In the genomic region with DNA sequence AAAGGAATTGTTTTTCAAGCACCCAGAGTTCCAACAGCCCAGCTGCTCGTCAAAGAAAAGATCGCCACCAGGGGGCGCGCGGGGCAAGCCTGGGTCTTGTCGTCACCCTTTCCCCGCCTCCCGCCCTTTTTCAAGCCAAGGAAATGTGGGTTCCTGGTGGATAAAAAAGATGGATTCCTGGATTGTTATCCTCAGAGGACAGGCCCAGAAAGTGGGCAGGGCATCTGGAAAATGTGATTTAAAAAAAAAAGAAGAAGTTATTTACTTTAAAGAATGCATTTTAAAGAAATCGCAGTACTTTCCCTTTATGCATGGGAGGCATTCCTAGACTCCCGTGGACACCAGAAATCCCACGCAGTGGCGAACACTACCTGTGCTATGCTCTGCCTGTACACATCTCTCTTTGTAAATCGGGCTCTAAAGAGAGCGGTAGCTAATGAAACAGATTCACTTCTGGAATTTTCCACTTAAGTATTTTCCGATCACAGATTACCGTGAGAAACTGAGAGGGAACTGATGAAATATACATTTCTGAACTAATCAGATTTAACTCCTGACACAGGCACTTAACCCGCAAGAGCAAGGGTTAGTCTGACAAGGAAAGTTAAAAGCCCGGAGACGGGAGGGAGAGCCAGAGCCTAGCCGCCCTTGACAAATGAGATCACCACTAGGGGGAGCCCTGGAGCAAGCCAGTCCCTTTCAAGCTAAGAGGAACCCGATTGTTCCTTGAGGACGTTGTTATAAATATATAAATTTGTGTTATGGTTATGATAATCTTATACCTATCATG, we compare ENCODE assay signal across 8 mouse cellular contexts. TPM values are rescaled to one million over a fixed set of nuclear protein-coding genes. Genes with fewer than 3 reads are reported as not detected.
A peak's percentile ranks its signal among the peaks of the same experiment; 100 is the strongest.
DNase-seq lines count a peak whose midpoint lies in the region; ATAC-seq lines count a peak whose summit lies in the region.

No protein-coding gene starts in this region.

- H3K4me3 ChIP-seq in intestine, embryonic 16.5 days (ENCODE audit: low read length): peak overlapping the region; percentile 43
- peak overlapping the region; percentile 47 for H3K4me3 ChIP-seq in midbrain, embryonic 10.5 days

- no peaks in the 10 kb centered on the region for H3K27me3 ChIP-seq in intestine, embryonic 16.5 days (replicated peaks; ENCODE audit: control insufficient read depth, insufficient read depth, low read length)
- H3K27me3 ChIP-seq in midbrain, embryonic 10.5 days (ENCODE audit: low read depth, poor library complexity, severe bottlenecking): no peaks in the 10 kb centered on the region

- intact Hi-C loops in left cerebral cortex, postnatal 36 days (cut with DNase I): loop anchor here (1.0 to 10.0 kb wide), 4 partner anchors 64 to 297 kb away; no protein-coding TSS in a partner anchor

- peak; percentile 99 for DNase-seq in adrenal gland, postnatal 10 days
- DNase-seq in embryo, embryonic 9.5 days (ENCODE audit: extremely low spot score): peak; percentile 92
- DNase-seq in gonadal fat pad, adult 2 months (ENCODE audit: low read depth): peak; percentile 38
- peak; percentile 87 to 89 for DNase-seq in left cerebral cortex, postnatal 36 days (ENCODE audit: low spot score in 2 of 2)
- DNase-seq in midbrain, embryonic 10.5 days (ENCODE audit: low spot score): peak; percentile 94
- peak; percentile 88 to 89 for DNase-seq in right cerebral cortex, postnatal 36 days (ENCODE audit: low spot score in 2 of 2)
- DNase-seq in urinary bladder, postnatal 4 days (ENCODE audit: low spot score in 2 of 2): peak; percentile 90 to 99

- H3K36me3 ChIP-seq in intestine, embryonic 16.5 days (ENCODE audit: control insufficient read depth, insufficient read depth, low read length): no peaks in the 10 kb centered on the region
- no peaks in the 10 kb centered on the region for H3K36me3 ChIP-seq in midbrain, embryonic 10.5 days

- WGBS in intestine, embryonic 16.5 days: under 1% methylated on average over 22 of the region's 22 CpGs
- WGBS in midbrain, embryonic 10.5 days: 2% methylated on average over 22 of the region's 22 CpGs

- no peaks in the 10 kb centered on the region for H3K9me3 ChIP-seq in intestine, embryonic 16.5 days (ENCODE audit: control insufficient read depth, low read length)
- no peaks in the 10 kb centered on the region for H3K9me3 ChIP-seq in midbrain, embryonic 10.5 days (replicated peaks)

- H3K27ac ChIP-seq in intestine, embryonic 16.5 days (ENCODE audit: low read length): peak overlapping the region; percentile 77
- peak overlapping the region; percentile 84 for H3K27ac ChIP-seq in midbrain, embryonic 10.5 days (replicated peaks)

- peak overlapping the region; percentile 76 for H3K4me2 ChIP-seq in intestine, embryonic 16.5 days (ENCODE audit: low read depth, low read length)

- peak; percentile 74 for ATAC-seq in intestine, embryonic 16.5 days

- no peaks in the 10 kb centered on the region for H3K4me1 ChIP-seq in intestine, embryonic 16.5 days (ENCODE audit: control insufficient read depth, insufficient read depth, low read length)
- peaks cover 49% of the 10 kb centered on the region for H3K4me1 ChIP-seq in midbrain, embryonic 10.5 days

- peak overlapping the region; percentile 67 for H3K9ac ChIP-seq in intestine, embryonic 16.5 days (ENCODE audit: low read depth, low read length)

RNA-seq across cellular contexts. Expression of gene Kctd17, which starts 19.6 kb away (rescaled TPM):
- 10 to 100 TPM; 85.2 to 94.8 TPM for total RNA-seq in adrenal gland, postnatal 10 days (2021)
- polyA plus RNA-seq in gonadal fat pad, adult 2 months (2012; rRNA removed): 205 and 251 TPM in 2 replicates
- 20.2 and 23.6 TPM in 2 replicates for polyA plus RNA-seq in intestine, embryonic 16.5 days (2015; fragmentation: Nextera tagmentation; extraction: Ambion mirVana)
- 100 to 1,000 TPM; 349 TPM for total RNA-seq in left cerebral cortex, postnatal 36 days (2021)
- 64.0 and 68.3 TPM in 2 replicates for polyA plus RNA-seq in midbrain, embryonic 10.5 days (2016; fragmentation: Nextera tagmentation; extraction: Ambion mirVana)

RNA-seq across cellular contexts. Expression of gene Tmprss6, which starts 20.5 kb away (rescaled TPM):
- total RNA-seq in adrenal gland, postnatal 10 days (2021): 10 to 100 TPM; 24.7 to 59.5 TPM
- 0.61 and 0.84 TPM in 2 replicates for polyA plus RNA-seq in gonadal fat pad, adult 2 months (2012; rRNA removed)
- polyA plus RNA-seq in intestine, embryonic 16.5 days (2015; fragmentation: Nextera tagmentation; extraction: Ambion mirVana): 0.45 and 0.82 TPM in 2 replicates
- total RNA-seq in left cerebral cortex, postnatal 36 days (2021): 1 to 10 TPM in 1 of 2 experiments, under 1 TPM in 1; 0.10 to 1.0 TPM
- polyA plus RNA-seq in midbrain, embryonic 10.5 days (2016; fragmentation: Nextera tagmentation; extraction: Ambion mirVana): 0.21 and 0.52 TPM in 2 replicates

RNA-seq across cellular contexts. Expression of gene Mpst, which starts 41.7 kb away (rescaled TPM):
- total RNA-seq in adrenal gland, postnatal 10 days (2021): 10 to 100 TPM; 49.1 to 52.0 TPM
- polyA plus RNA-seq in gonadal fat pad, adult 2 months (2012; rRNA removed): 120 and 127 TPM in 2 replicates
- polyA plus RNA-seq in intestine, embryonic 16.5 days (2015; fragmentation: Nextera tagmentation; extraction: Ambion mirVana): 3.0 and 3.4 TPM in 2 replicates
- 10 to 100 TPM; 32.9 to 37.0 TPM for total RNA-seq in left cerebral cortex, postnatal 36 days (2021)
- polyA plus RNA-seq in midbrain, embryonic 10.5 days (2016; fragmentation: Nextera tagmentation; extraction: Ambion mirVana): 0.61 and 1.6 TPM in 2 replicates

RNA-seq across cellular contexts. Expression of gene Tst, which starts 42.2 kb away (rescaled TPM):
- 100 to 1,000 TPM; 179 to 204 TPM for total RNA-seq in adrenal gland, postnatal 10 days (2021)
- polyA plus RNA-seq in gonadal fat pad, adult 2 months (2012; rRNA removed): 44.2 and 72.1 TPM in 2 replicates
- 62.9 and 68.1 TPM in 2 replicates for polyA plus RNA-seq in intestine, embryonic 16.5 days (2015; fragmentation: Nextera tagmentation; extraction: Ambion mirVana)
- 10 to 100 TPM; 28.1 to 36.3 TPM for total RNA-seq in left cerebral cortex, postnatal 36 days (2021)
- polyA plus RNA-seq in midbrain, embryonic 10.5 days (2016; fragmentation: Nextera tagmentation; extraction: Ambion mirVana): 8.1 and 9.8 TPM in 2 replicates

RNA-seq across cellular contexts. Expression of gene Il2rb, which starts 47.1 kb away (rescaled TPM):
- 1 to 10 TPM; 1.9 TPM for total RNA-seq in adrenal gland, postnatal 10 days (2021)
- 3.1 and 4.0 TPM in 2 replicates for polyA plus RNA-seq in gonadal fat pad, adult 2 months (2012; rRNA removed)
- 1.8 and 2.1 TPM in 2 replicates for polyA plus RNA-seq in intestine, embryonic 16.5 days (2015; fragmentation: Nextera tagmentation; extraction: Ambion mirVana)
- under 1 TPM; 0.16 to 0.20 TPM for total RNA-seq in left cerebral cortex, postnatal 36 days (2021)
- polyA plus RNA-seq in midbrain, embryonic 10.5 days (2016; fragmentation: Nextera tagmentation; extraction: Ambion mirVana): not detected in 2 replicates

Comparison
In these comparisons a context has a peak if more than half of its experiments do, and no peak if none do; other contexts are left out.
1. Peak in every context shown above with its lines: DNase-seq, ATAC-seq, H3K4me3 ChIP-seq and H3K27ac ChIP-seq.
2. DNase-seq: peak in every context shown above with its lines; median percentile 99 in adrenal gland, postnatal 10 days; 94 in urinary bladder, postnatal 4 days; 94 in midbrain, embryonic 10.5 days; 92 in embryo, embryonic 9.5 days; 88 in right cerebral cortex, postnatal 36 days; 88 in left cerebral cortex, postnatal 36 days; 38 in gonadal fat pad, adult 2 months.
3. RNA of gene Mpst, which starts 41.7 kb away (polyA plus RNA-seq): 120 to 127 TPM in gonadal fat pad, adult 2 months; 3.0 to 3.4 TPM in intestine, embryonic 16.5 days and 0.61 to 1.6 TPM in midbrain, embryonic 10.5 days; every median in the first group is over 10 times any median in the second.